Mouse (Mus musculus) adrenal gland, postnatal 10 days (tissue): ENCODE measurements around the gene Cnih1. TPM values are rescaled to one million over a fixed set of nuclear protein-coding genes. Genes with fewer than 3 reads are reported as not detected.
"Not testable (repeated sequence)": the region's sequence is repeated elsewhere in the genome, so short reads cannot be mapped to it uniquely, and the experiment has no call there.

Experiments used
- DNase-seq: peaks from one replicate; pipeline ENCODE4 v3.0.0; 2021; ENCODE audit warnings: mixed read lengths
- long read RNA-seq, 2 experiments: library from polyadenylated mRNA; stranded (forward); transcript quantifications; one replicate each; pipeline ENCODE4 v2.0.0; 2021
- total RNA-seq, 2 experiments: library from RNA; stranded (reverse); gene quantifications; 2 replicates each; pipeline ENCODE4 v1.2.3; 2021

Cnih1 gene
- total RNA-seq, result 10 to 100 TPM; 84.8 to 86.0 TPM
- long read RNA-seq, experiment 1, transcript Cnih1-201 (5 exons, 1,538 nt), result major isoform, 145 of 155 reads
- long read RNA-seq, experiment 1, partial matches to known transcripts, result 1 of 155 reads
- long read RNA-seq, experiment 1, other reads (novel, unspliced or antisense), result 9 of 155 reads
- long read RNA-seq, experiment 2, transcript Cnih1-201 (5 exons, 1,538 nt), result major isoform, 56 of 61 reads
- long read RNA-seq, experiment 2, partial matches to known transcripts, result 1 of 61 reads
- long read RNA-seq, experiment 2, other reads (novel, unspliced or antisense), result 4 of 61 reads

GRCm38 (mm10) chr14:46787787-46788504, at the start of gene Cnih1:
Cnih1 (minus strand) TSS chr14:46788411.
- DNase-seq, result peak; percentile 95

- peak; percentile 65 for DNase-seq
These were observed 44.4 kb upstream of the Cnih1 start for GRCm38 (mm10) chr14:46832354-46833272.

- peak; percentile 97 for DNase-seq
These were observed 43.7 kb upstream of the Cnih1 start, which contains the start of gene Cgrrf1 for GRCm38 (mm10) chr14:46831837-46832333. Cgrrf1 (plus strand) TSS chr14:46832125.

- no peak for DNase-seq
These were observed 43.1 kb upstream of the Cnih1 start for GRCm38 (mm10) chr14:46831295-46831694.

- DNase-seq, result no peak
These were observed 39.2 kb upstream of the Cnih1 start for GRCm38 (mm10) chr14:46827430-46827829.

GRCm38 (mm10) chr14:46823996-46824395, 35.8 kb upstream of the Cnih1 start:
- DNase-seq, result no peak

GRCm38 (mm10) chr14:46821873-46822716, 33.9 kb upstream of the Cnih1 start, which contains the start of gene Gmfb:
Gmfb (minus strand) TSS chr14:46822242.
- peak; percentile 98 for DNase-seq

GRCm38 (mm10) chr14:46821271-46821872, 33.2 kb upstream of the Cnih1 start:
- DNase-seq, result peak; percentile 26

GRCm38 (mm10) chr14:46819961-46820360, 31.8 kb upstream of the Cnih1 start:
- DNase-seq, result not testable (repeated sequence)

GRCm38 (mm10) chr14:46818743-46819142, 30.5 kb upstream of the Cnih1 start:
- DNase-seq, result no peak

- no peak for DNase-seq
These were observed 28.9 kb upstream of the Cnih1 start for GRCm38 (mm10) chr14:46816916-46817622.

GRCm38 (mm10) chr14:46815640-46816039, 27.4 kb upstream of the Cnih1 start:
- DNase-seq, result no peak

- no peak for DNase-seq
These were observed 19.7 kb upstream of the Cnih1 start for GRCm38 (mm10) chr14:46807927-46808326.

- DNase-seq, result no peak
These were observed 18.0 kb upstream of the Cnih1 start for GRCm38 (mm10) chr14:46806186-46806585.

- no peak for DNase-seq
These were observed 15.6 kb upstream of the Cnih1 start for GRCm38 (mm10) chr14:46803791-46804190.

GRCm38 (mm10) chr14:46803259-46803658, 15.0 kb upstream of the Cnih1 start:
- no peak for DNase-seq

- no peak for DNase-seq
These were observed 12.6 kb upstream of the Cnih1 start for GRCm38 (mm10) chr14:46800684-46801345.

- peak; percentile 59 for DNase-seq
These were observed 5.9 kb upstream of the Cnih1 start for GRCm38 (mm10) chr14:46794157-46794556.

GRCm38 (mm10) chr14:46790723-46791122, 2.5 kb upstream of the Cnih1 start:
- DNase-seq, result no peak

- DNase-seq, result no peak
These were observed 2.1 kb upstream of the Cnih1 start for GRCm38 (mm10) chr14:46790303-46790702.
